Mouse (Mus musculus): ENCODE measurements around the gene Map2. TPM values are rescaled to one million over a fixed set of nuclear protein-coding genes. Genes with fewer than 3 reads are reported as not detected.

Gene Map2
- polyA plus RNA-seq, 1 experiment from 2014 or later = 298 TPM

DNA sequence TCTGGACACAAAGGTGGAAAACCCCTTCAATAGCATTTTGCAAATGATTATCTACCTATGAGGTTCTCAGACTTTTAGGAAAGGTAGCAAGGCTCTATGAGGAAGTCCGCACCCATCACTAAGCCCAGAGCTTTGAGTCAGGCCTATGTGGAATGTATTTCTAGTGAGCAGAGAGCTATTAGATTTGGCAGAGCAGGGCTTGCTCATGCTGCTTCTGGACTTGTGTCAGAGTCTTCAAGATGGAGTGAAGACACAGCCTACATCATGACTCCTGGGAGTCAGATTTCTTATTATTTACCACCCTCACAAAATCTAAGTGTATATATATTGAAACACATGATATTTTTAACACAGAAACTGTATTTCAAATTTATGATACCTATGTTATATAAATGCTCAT is 17.3 kb downstream of the Map2 start:
- WGBS = 100% methylated on average over 1 of the region's 1 CpGs
- peaks cover 14% of the 10 kb centered on the region for H3K4me1 ChIP-seq (ENCODE audit: control insufficient read depth, insufficient read depth, low read length)
- H3K27ac ChIP-seq (ENCODE audit: low read depth, low read length) = no peak overlapping the region
- no peaks in the 10 kb centered on the region for H3K27me3 ChIP-seq (replicated peaks; ENCODE audit: control insufficient read depth, insufficient read depth, low read length)
- peaks cover 13% of the 10 kb centered on the region; the same call in 1 of the 2 replicates for H3K36me3 ChIP-seq (ENCODE audit: control insufficient read depth, insufficient read depth, low read length)
- DNase-seq (ENCODE audit: low spot score) (no peak), ATAC-seq (no peak)
- no peak overlapping the region for H3K9ac ChIP-seq (ENCODE audit: low read length)
- no peaks in the 10 kb centered on the region for H3K9me3 ChIP-seq (replicated peaks; ENCODE audit: control insufficient read depth, low read length)
- no peak overlapping the region for H3K4me3 ChIP-seq (ENCODE audit: low read depth, low read length)
- no peak overlapping the region for H3K4me2 ChIP-seq (ENCODE audit: low read length)

DNA sequence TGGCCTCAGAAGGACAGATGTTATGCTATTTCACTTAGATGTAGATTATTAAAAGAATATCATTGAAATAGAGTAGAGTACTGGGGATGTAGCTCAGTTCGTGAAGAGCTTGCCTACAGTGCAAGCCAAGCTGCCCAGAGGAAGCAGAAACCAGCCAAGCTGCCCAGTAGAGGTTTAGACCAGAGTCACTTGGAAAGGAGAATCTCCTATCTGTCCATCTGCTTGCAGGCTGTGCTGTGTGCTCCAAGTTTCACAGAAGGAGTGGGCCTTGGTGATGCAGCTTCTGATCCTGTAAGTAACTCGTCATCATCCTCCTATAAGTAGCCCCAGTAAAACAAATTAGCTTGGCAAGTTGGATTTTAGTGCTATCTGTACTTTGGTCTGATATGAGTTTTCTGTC is 17.8 kb downstream of the Map2 start:
- H3K36me3 ChIP-seq (ENCODE audit: control insufficient read depth, insufficient read depth, low read length) = peaks cover 13% of the 10 kb centered on the region; the same call in 1 of the 2 replicates
- H3K4me1 ChIP-seq (ENCODE audit: control insufficient read depth, insufficient read depth, low read length) = peaks cover 13% of the 10 kb centered on the region
- H3K27me3 ChIP-seq (replicated peaks; ENCODE audit: control insufficient read depth, insufficient read depth, low read length) = no peaks in the 10 kb centered on the region
- ATAC-seq (no peak), DNase-seq (ENCODE audit: low spot score) (no peak)
- no peak overlapping the region for H3K4me2 ChIP-seq (ENCODE audit: low read length)
- no peak overlapping the region for H3K9ac ChIP-seq (ENCODE audit: low read length)
- H3K27ac ChIP-seq (ENCODE audit: low read depth, low read length) = no peak overlapping the region
- WGBS = 82% methylated on average over 2 of the region's 2 CpGs
- H3K4me3 ChIP-seq (ENCODE audit: low read depth, low read length) = no peak overlapping the region
- H3K9me3 ChIP-seq (replicated peaks; ENCODE audit: control insufficient read depth, low read length) = no peaks in the 10 kb centered on the region

DNA sequence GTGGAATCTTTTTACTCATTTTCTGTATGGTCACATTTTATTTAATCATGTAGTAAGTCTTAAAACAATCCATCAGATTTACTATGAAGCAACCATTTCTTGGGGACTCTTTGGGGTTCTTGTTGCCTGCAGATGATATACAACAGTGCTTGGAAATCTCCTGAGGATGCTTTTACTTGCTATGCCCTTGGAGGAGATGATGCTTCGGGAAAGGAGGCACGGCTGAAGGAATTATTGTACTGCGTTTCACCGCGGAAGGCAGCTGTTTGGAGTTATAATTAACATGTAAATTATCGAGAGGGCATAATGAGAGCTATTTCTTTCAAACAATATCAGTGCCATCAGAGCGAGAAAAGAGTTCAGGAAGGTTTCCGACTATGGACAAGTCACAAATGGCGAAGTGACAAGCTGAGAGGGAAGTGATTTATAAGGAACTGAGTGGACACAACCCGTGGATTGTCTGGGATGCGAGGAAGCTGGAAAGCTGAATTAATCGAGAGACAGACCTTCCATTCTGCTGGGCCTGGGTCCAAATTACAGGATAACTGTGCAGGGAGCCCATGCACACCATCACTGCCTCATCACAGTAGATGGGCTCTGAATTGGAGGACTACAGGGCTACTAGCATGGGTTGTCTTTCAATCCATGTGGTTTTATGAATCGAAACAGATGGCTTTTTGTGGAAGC is 20.1 kb downstream of the Map2 start:
- H3K4me1 ChIP-seq (ENCODE audit: control insufficient read depth, insufficient read depth, low read length) = peaks cover 17% of the 10 kb centered on the region
- 27% methylated on average over 13 of the region's 13 CpGs for WGBS
- ATAC-seq = peak; percentile 65; the same call in 1 of the 2 replicates
- H3K9ac ChIP-seq (ENCODE audit: low read length) = no peak overlapping the region
- H3K36me3 ChIP-seq (ENCODE audit: control insufficient read depth, insufficient read depth, low read length) = peaks cover 13% of the 10 kb centered on the region; the same call in 1 of the 2 replicates
- no peaks in the 10 kb centered on the region for H3K9me3 ChIP-seq (replicated peaks; ENCODE audit: control insufficient read depth, low read length)
- DNase-seq (ENCODE audit: low spot score) = peak; percentile 55
- no peak overlapping the region for H3K4me2 ChIP-seq (ENCODE audit: low read length)
- H3K27ac ChIP-seq (ENCODE audit: low read depth, low read length) = peak overlapping the region; percentile 35; the same call in 1 of the 2 replicates
- no peaks in the 10 kb centered on the region for H3K27me3 ChIP-seq (replicated peaks; ENCODE audit: control insufficient read depth, insufficient read depth, low read length)
- no peak overlapping the region for H3K4me3 ChIP-seq (ENCODE audit: low read depth, low read length)

DNA sequence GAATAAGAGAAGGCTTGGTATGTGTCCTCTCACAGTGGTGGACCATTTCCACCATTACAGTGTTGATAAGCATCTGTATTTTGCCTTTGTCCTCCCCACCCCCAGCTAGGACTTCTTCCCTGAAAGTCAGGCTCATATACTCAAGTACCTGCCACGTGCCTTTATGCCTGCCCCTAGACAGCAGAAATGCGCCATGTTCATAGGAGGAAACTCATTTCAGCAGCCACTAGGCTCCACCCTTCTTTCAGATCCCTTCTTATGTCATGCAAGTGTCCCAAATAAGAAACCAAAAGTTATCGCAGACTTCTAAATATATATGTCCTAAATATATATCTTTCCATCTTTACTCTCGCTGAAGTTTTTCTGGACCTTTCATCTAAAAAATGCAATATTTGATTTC is 21.2 kb downstream of the Map2 start:
- Histone ChIP-seq H3K9me3 (replicated peaks; ENCODE audit: control insufficient read depth, low read length) (no peaks in the 10 kb centered on the region), H3K4me1 (ENCODE audit: control insufficient read depth, insufficient read depth, low read length) (peaks cover 17% of the 10 kb centered on the region), H3K4me2 (ENCODE audit: low read length) (no peak overlapping the region), H3K27ac (ENCODE audit: low read depth, low read length) (no peak overlapping the region), H3K4me3 (ENCODE audit: low read depth, low read length) (no peak overlapping the region), H3K36me3 (ENCODE audit: control insufficient read depth, insufficient read depth, low read length) (peaks cover 13% of the 10 kb centered on the region; the same call in 1 of the 2 replicates), H3K9ac (ENCODE audit: low read length) (no peak overlapping the region), H3K27me3 (replicated peaks; ENCODE audit: control insufficient read depth, insufficient read depth, low read length) (no peaks in the 10 kb centered on the region)
- DNase-seq (ENCODE audit: low spot score) = no peak
- WGBS = 95% methylated on average over 4 of the region's 4 CpGs
- no peak for ATAC-seq

DNA sequence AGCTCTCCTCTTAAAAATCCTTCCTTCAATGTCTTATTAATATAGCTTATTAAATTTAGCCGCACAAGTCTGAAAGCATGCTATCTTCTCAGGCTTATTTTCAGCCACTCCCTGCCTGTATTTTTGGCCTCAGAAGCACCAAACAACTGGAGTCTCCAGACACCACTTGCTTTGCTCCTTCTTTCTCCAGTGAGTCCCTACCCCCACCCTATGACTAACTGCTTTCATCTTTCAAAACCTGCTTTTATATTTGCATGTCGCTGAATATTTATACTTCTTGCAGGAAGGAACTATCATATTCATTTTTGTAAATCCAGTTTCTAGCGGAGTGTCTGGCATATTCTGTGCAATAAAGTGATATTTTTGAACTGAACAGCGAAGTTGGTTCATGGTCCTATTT is 21.6 kb downstream of the Map2 start:
- H3K4me2 ChIP-seq (ENCODE audit: low read length) = no peak overlapping the region
- no peak overlapping the region for H3K27ac ChIP-seq (ENCODE audit: low read depth, low read length)
- H3K4me1 ChIP-seq (ENCODE audit: control insufficient read depth, insufficient read depth, low read length) = peaks cover 17% of the 10 kb centered on the region
- DNase-seq (ENCODE audit: low spot score) (no peak), ATAC-seq (no peak)
- no peak overlapping the region for H3K9ac ChIP-seq (ENCODE audit: low read length)
- WGBS = 88% methylated on average over 4 of the region's 4 CpGs
- no peaks in the 10 kb centered on the region for H3K27me3 ChIP-seq (replicated peaks; ENCODE audit: control insufficient read depth, insufficient read depth, low read length)
- no peaks in the 10 kb centered on the region for H3K9me3 ChIP-seq (replicated peaks; ENCODE audit: control insufficient read depth, low read length)
- H3K4me3 ChIP-seq (ENCODE audit: low read depth, low read length) = no peak overlapping the region
- H3K36me3 ChIP-seq (ENCODE audit: control insufficient read depth, insufficient read depth, low read length) = peaks cover 14% of the 10 kb centered on the region; the same call in 1 of the 2 replicates

DNA sequence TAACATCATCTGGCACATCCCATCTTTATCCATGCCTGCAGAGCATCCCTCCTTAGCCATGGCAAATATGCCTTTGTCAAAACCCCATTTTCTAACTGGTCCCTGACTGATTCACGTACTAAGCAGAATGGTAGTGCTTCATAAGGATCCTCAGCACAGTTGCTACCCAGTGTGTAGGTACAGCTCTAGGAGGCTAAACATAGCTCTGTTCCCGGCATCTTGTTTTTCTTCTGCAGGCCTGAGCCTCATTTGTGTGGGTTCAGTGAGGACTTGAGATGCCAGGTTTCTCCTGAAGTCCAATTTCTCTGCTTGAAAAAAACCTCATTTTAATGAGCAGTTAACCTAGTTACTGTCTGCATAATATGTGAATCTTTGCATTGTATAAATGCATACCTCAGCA is 30.4 kb downstream of the Map2 start:
- Histone ChIP-seq H3K9ac (ENCODE audit: low read length) (no peak overlapping the region), H3K36me3 (ENCODE audit: control insufficient read depth, insufficient read depth, low read length) (peaks cover 7% of the 10 kb centered on the region; the same call in 1 of the 2 replicates), H3K27me3 (replicated peaks; ENCODE audit: control insufficient read depth, insufficient read depth, low read length) (no peaks in the 10 kb centered on the region), H3K4me1 (ENCODE audit: control insufficient read depth, insufficient read depth, low read length) (no peaks in the 10 kb centered on the region), H3K9me3 (replicated peaks; ENCODE audit: control insufficient read depth, low read length) (no peaks in the 10 kb centered on the region), H3K4me3 (ENCODE audit: low read depth, low read length) (no peak overlapping the region), H3K27ac (ENCODE audit: low read depth, low read length) (no peak overlapping the region), H3K4me2 (ENCODE audit: low read length) (no peak overlapping the region)
- ATAC-seq = no peak
- WGBS = 92% methylated on average over 2 of the region's 2 CpGs
- no peak for DNase-seq (ENCODE audit: low spot score)

DNA sequence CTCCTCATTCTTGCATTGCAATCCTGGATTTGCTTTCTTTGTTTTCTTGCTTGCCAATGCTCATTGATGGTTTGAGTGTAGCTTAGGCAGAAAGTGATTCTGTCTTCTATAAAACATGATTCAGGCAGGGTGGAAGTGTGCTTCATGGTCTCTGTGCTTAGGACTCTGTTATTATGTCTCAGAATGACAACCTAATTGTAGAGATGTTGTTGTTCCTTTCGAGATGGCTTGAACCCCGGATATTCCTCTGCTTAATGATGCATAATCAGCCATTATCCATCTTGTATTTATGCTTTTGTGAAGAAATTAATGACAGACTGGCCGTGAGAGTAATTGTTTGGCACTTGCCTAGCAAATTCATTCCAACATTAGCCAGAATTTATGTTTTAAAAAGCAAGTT is 31.8 kb downstream of the Map2 start:
- Histone ChIP-seq H3K36me3 (ENCODE audit: control insufficient read depth, insufficient read depth, low read length) (peaks cover 5% of the 10 kb centered on the region; the same call in 1 of the 2 replicates), H3K4me1 (ENCODE audit: control insufficient read depth, insufficient read depth, low read length) (no peaks in the 10 kb centered on the region), H3K9me3 (replicated peaks; ENCODE audit: control insufficient read depth, low read length) (no peaks in the 10 kb centered on the region), H3K27ac (ENCODE audit: low read depth, low read length) (no peak overlapping the region), H3K27me3 (replicated peaks; ENCODE audit: control insufficient read depth, insufficient read depth, low read length) (no peaks in the 10 kb centered on the region), H3K4me2 (ENCODE audit: low read length) (no peak overlapping the region), H3K4me3 (ENCODE audit: low read depth, low read length) (no peak overlapping the region), H3K9ac (ENCODE audit: low read length) (no peak overlapping the region)
- WGBS = 25% methylated on average over 3 of the region's 3 CpGs
- peak; percentile 37 for DNase-seq (ENCODE audit: low spot score)
- ATAC-seq = no peak

DNA sequence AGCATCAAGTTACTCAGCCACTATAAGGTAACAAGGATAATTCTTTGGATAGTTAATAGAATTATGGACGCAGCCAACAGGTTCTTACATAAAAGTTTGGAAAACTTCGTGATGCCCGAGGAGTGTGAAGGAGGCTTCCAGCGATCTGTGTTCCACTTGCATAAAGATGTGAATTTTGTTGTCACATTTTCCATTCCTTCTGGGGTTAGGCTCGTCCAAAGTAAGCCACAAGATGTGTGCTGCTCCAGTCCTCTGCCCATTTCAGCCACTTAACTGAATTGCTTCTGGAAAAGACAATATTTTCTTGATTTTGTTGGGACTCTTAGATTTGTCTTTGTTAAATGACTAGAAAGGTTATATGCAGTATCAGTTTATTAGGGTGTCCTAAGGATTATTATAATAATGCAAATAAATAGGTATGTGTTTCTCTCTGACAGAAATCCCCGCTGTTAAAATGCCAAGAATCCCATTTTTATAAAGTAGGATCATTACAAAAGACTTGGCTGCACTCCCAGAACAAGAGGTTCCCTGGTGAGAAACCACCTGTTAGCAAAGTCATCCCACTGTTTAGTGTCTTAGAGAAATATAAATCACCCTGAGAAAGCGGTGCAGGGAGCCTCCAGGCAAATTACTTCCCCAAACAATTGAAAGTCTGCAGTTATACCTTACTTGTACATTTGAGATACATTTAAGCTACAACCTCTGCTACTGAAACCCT is 36.2 kb downstream of the Map2 start:
- no peaks in the 10 kb centered on the region for H3K9me3 ChIP-seq (replicated peaks; ENCODE audit: control insufficient read depth, low read length)
- H3K4me3 ChIP-seq (ENCODE audit: low read depth, low read length) = no peak overlapping the region
- H3K27me3 ChIP-seq (replicated peaks; ENCODE audit: control insufficient read depth, insufficient read depth, low read length) = no peaks in the 10 kb centered on the region
- no peak overlapping the region for H3K4me2 ChIP-seq (ENCODE audit: low read length)
- no peak overlapping the region for H3K27ac ChIP-seq (ENCODE audit: low read depth, low read length)
- H3K4me1 ChIP-seq (ENCODE audit: control insufficient read depth, insufficient read depth, low read length) = 0 out of 2 replicates have a peak, but pooled peaks cover 4% of the 10 kb centered on the region
- H3K9ac ChIP-seq (ENCODE audit: low read length) = no peak overlapping the region
- no peaks in the 10 kb centered on the region for H3K36me3 ChIP-seq (ENCODE audit: control insufficient read depth, insufficient read depth, low read length)
- peak; percentile 64 for DNase-seq (ENCODE audit: low spot score)
- WGBS = 65% methylated on average over 7 of the region's 7 CpGs
- ATAC-seq = no peak

DNA sequence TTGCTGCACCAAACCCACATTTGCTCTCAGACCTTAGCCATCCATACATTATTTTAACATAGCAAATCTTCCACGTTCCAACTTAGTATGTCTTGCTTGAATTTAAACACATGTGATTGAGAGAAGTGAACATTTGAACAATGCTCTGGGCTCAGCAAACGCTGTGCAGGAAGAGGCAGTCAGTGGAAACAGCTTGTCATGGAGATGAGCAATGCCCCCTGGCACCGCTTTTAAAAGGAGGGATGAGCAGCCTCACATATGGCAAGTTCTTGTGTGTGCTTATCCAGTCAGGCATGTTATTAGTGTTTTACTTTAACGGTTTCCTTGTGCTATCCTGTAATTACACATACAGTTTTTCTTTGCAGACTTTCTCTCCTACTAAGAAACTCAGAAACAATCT is 46.4 kb downstream of the Map2 start:
- H3K4me1 ChIP-seq (ENCODE audit: control insufficient read depth, insufficient read depth, low read length) = peaks cover 22% of the 10 kb centered on the region; the same call in 1 of the 2 replicates
- no peak overlapping the region for H3K27ac ChIP-seq (ENCODE audit: low read depth, low read length)
- no peak overlapping the region for H3K4me2 ChIP-seq (ENCODE audit: low read length)
- DNase-seq (ENCODE audit: low spot score) (peak; percentile 39), ATAC-seq (no peak)
- H3K9ac ChIP-seq (ENCODE audit: low read length) = no peak overlapping the region
- H3K27me3 ChIP-seq (replicated peaks; ENCODE audit: control insufficient read depth, insufficient read depth, low read length) = no peaks in the 10 kb centered on the region
- H3K4me3 ChIP-seq (ENCODE audit: low read depth, low read length) = no peak overlapping the region
- WGBS = 51% methylated on average over 4 of the region's 4 CpGs
- H3K36me3 ChIP-seq (ENCODE audit: control insufficient read depth, insufficient read depth, low read length) = no peaks in the 10 kb centered on the region
- H3K9me3 ChIP-seq (replicated peaks; ENCODE audit: control insufficient read depth, low read length) = no peaks in the 10 kb centered on the region

All from forebrain, embryonic 14.5 days (tissue).